Mouse (Mus musculus) neural tube, embryonic 14.5 days (tissue): ENCODE results near the gene Fancg. TPM values are rescaled to one million over a fixed set of nuclear protein-coding genes. Genes with fewer than 3 reads are reported as not detected.

Experiments
- polyA plus RNA-seq: library from polyadenylated mRNA; unstranded; fragments of >200 nt; fragmentation: Nextera tagmentation; extraction: Ambion mirVana; gene quantifications from 2 replicates; pipeline ENCODE4 v1.2.1, GENCODE M21; 2014

The Fancg gene
- polyA plus RNA-seq, 1 experiment from 2014 or later: 18.9 TPM

Other genes starting within 250 kb of the Fancg start
- gene Ccl21a, start 236.5 kb downstream of the Fancg start, polyA plus RNA-seq: 0.68 and 1.1 TPM in 2 replicates
- 0.12 and 0.23 TPM in 2 replicates for gene Fam205a1, start 156.6 kb downstream of the Fancg start, polyA plus RNA-seq
- 0.79 and 0.84 TPM in 2 replicates for gene Gm12394, start 153.7 kb downstream of the Fancg start, polyA plus RNA-seq
- 2.1 and 4.8 TPM in 2 replicates for gene Fam205c, start 136.3 kb downstream of the Fancg start, polyA plus RNA-seq
- gene Phf24, start 93.8 kb downstream of the Fancg start, polyA plus RNA-seq: 41.1 and 48.7 TPM in 2 replicates
- gene Dnajb5, start 60.7 kb downstream of the Fancg start, polyA plus RNA-seq: 44.1 and 44.7 TPM in 2 replicates
- gene 1700022I11Rik, start 40.9 kb downstream of the Fancg start, polyA plus RNA-seq: 0.50 and 1.1 TPM in 2 replicates
- gene Vcp, start 10.0 kb downstream of the Fancg start, polyA plus RNA-seq: 435 and 534 TPM in 2 replicates
- gene Pigo, start 15.3 kb upstream of the Fancg start, polyA plus RNA-seq: 24.6 and 26.4 TPM in 2 replicates
- gene Stoml2, start 21.2 kb upstream of the Fancg start, polyA plus RNA-seq: 223 and 227 TPM in 2 replicates
- gene Fam214b, start 35.7 kb upstream of the Fancg start, polyA plus RNA-seq: 22.8 and 25.2 TPM in 2 replicates
- gene Unc13b, start 48.4 kb upstream of the Fancg start, polyA plus RNA-seq: 17.5 and 20.3 TPM in 2 replicates